Mouse (Mus musculus): ENCODE data around the gene Fcf1. TPM values are rescaled to one million over a fixed set of nuclear protein-coding genes. Genes with fewer than 3 reads are reported as not detected.

Fcf1 gene
- 10 to 100 TPM; 61.6 to 76.4 TPM for total RNA-seq (2023)

DNA sequence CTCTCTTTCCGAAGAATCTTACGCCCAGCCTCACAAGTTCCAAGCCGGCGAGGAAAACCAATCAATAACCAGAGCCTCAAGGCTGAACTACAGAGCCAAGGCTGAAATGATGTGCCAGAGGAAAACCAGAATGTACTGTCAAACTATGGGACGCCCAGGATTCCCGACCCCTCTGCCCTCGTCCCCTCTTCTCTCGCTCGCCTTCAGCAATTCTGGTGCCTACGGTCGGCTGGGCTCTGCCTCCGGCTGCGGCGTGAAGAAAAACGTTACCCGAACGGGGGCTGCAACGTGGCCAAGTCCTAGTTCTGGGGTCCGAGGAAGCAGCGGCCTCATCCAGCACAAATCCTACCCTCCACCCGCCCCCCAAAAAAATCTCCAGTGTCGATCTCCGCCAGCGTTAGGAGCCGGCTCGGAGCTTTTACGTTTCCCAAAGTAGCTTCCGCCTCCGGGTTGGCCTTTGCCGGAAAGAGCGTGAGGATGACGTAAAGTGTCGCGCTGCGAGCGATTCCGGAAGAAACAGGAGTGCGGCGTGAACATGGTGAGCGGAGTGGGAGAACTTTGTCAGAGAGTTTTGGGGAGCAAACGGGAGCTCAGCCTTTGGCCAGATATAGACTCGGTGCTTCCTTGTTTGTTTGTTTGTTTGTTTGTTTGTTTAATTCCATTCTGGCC lies at the start of gene Fcf1, which contains the start of gene Arel1:
Gene Fcf1, plus strand, starts transcription at position 470 of the 669 bp plus-strand sequence.
Gene Arel1, minus strand, starts transcription at position 473 of the 669 bp plus-strand sequence.

GRCm38 (mm10) chr12:84996083-84996496 lies 25.4 kb downstream of the Fcf1 start, which contains the start of gene Ylpm1:
Ylpm1 (plus strand) TSS chr12:84996321.

Other genes starting within 250 kb of the Fcf1 start
- 100 to 1,000 TPM; 278 to 305 TPM for gene Npc2, start 197.7 kb upstream of the Fcf1 start, total RNA-seq (2023)
- 10 to 100 TPM; 32.0 to 37.8 TPM for gene Isca2, start 197.6 kb upstream of the Fcf1 start, total RNA-seq (2023)
- 1 to 10 TPM in 1 of 2 experiments, under 1 TPM in 1; 0.89 to 2.2 TPM for gene Ltbp2, start 94.4 kb upstream of the Fcf1 start, total RNA-seq (2023)
- gene Arel1, start within 50 bp of the Fcf1 start, total RNA-seq (2023), result 10 to 100 TPM; 37.3 to 40.2 TPM
- gene Ylpm1, start 25.4 kb downstream of the Fcf1 start, total RNA-seq (2023), result 10 to 100 TPM; 48.7 to 56.1 TPM
- 1 to 10 TPM; 1.7 to 4.2 TPM for gene Prox2, start 139.9 kb downstream of the Fcf1 start, total RNA-seq (2023)
- 100 to 1,000 TPM; 399 to 410 TPM for gene Dlst, start 139.9 kb downstream of the Fcf1 start, total RNA-seq (2023)
- gene Rps6kl1, start 180.4 kb downstream of the Fcf1 start, total RNA-seq (2023), result not detected
- gene Pgf, start 206.9 kb downstream of the Fcf1 start, total RNA-seq (2023), result 1 to 10 TPM in 1 of 2 experiments, under 1 TPM in 1; 0.60 to 1.3 TPM
- gene Eif2b2, start 248.6 kb downstream of the Fcf1 start, total RNA-seq (2023), result 100 to 1,000 TPM; 116 to 120 TPM